Mouse (Mus musculus): ENCODE measurements around the gene Nr6a1. TPM values are rescaled to one million over a fixed set of nuclear protein-coding genes. Genes with fewer than 3 reads are reported as not detected.

The Nr6a1 gene
- polyA plus RNA-seq, 1 experiment, result not detected

- H3K27ac ChIP-seq (ENCODE audit: insufficient read depth, low read depth, low read length), result no peak overlapping the region
- WGBS, result 84% methylated on average over 5 of the region's 5 CpGs
- H3K4me3 ChIP-seq (ENCODE audit: insufficient read depth, low read depth, low read length), result no peak overlapping the region
- no peaks in the 10 kb centered on the region for H3K4me1 ChIP-seq (ENCODE audit: control insufficient read depth, insufficient read depth, low read length)
- TF ChIP-seq CTCF (IDR thresholded peaks at IDR 0.05; ENCODE audit: insufficient read depth, low read depth, low read length) (no peak), POLR2A (IDR thresholded peaks at IDR 0.05; ENCODE audit: insufficient read depth, low read depth, low read length) (no peak)
Measured at GRCm38 (mm10) chr2:38770772-38771477, 156.6 kb downstream of the Nr6a1 start.

DNA sequence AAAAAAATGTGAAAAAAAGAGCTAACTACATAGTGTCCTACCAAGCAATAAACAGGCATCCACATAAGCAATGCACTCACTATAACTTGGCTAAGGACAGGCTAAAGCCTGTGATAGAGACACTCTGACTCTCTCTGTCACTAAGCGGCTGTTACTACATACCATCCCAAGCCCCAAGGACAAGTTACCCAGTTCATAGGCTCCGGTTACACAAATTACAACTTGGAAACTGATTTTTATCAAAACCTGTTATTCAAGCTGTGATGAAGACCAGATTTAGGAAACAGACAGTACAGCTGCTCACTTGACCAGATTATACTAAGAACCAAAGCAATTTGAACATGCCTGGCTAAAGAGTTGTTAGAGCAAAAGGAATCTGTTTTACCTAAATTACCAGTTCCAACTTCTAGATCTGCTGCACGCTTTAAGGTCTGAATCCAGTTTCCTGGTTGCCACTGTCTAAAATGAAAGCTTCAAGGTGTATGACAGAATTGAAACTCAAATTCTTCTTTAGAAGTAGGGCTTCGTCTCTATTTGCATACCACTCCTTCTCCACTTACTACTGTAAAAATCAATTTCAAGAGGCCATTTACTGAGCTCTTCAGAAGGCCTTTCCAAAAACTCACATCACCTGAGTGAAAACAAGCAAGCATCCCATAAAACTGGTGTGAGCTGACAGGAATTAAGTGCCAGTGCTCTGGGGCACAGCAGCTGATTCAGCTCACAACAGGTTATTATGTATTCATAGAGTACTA lies 160.1 kb downstream of the Nr6a1 start:
- H3K4me1 ChIP-seq (ENCODE audit: control insufficient read depth, insufficient read depth, low read length), result no peaks in the 10 kb centered on the region
- H3K4me3 ChIP-seq (ENCODE audit: insufficient read depth, low read depth, low read length), result no peak overlapping the region
- TF ChIP-seq POLR2A (IDR thresholded peaks at IDR 0.05; ENCODE audit: insufficient read depth, low read depth, low read length) (no peak), CTCF (IDR thresholded peaks at IDR 0.05; ENCODE audit: insufficient read depth, low read depth, low read length) (no peak)
- no peak overlapping the region for H3K27ac ChIP-seq (ENCODE audit: insufficient read depth, low read depth, low read length)
- 94% methylated on average over 4 of the region's 4 CpGs for WGBS

- H3K4me1 ChIP-seq (ENCODE audit: control insufficient read depth, insufficient read depth, low read length), result no peaks in the 10 kb centered on the region
- TF ChIP-seq CTCF (IDR thresholded peaks at IDR 0.05; ENCODE audit: insufficient read depth, low read depth, low read length) (no peak), POLR2A (IDR thresholded peaks at IDR 0.05; ENCODE audit: insufficient read depth, low read depth, low read length) (no peak)
- H3K27ac ChIP-seq (ENCODE audit: insufficient read depth, low read depth, low read length), result no peak overlapping the region
- H3K4me3 ChIP-seq (ENCODE audit: insufficient read depth, low read depth, low read length), result no peak overlapping the region
- WGBS, result 87% methylated on average over 3 of the region's 3 CpGs
Measured at GRCm38 (mm10) chr2:38739847-38740246, 187.6 kb downstream of the Nr6a1 start.

DNA sequence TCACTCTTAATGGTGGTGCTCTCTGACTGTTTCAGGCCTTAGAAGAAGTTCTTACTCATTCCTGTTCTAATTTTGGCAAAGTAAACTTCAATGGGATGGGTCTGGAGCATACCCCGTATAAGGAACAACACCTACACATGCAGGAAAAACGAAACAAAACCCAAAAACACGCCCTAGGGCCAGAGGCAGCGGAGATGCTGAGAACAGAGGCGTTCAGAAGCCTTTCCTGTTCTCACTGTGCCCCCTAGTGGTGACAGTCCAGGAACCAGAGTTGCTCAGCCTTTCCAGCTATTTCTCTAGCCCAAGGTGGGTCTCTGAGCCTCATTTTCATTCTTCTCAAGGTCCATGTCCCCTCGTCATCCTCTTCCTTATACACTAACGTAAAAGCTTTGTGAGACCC lies 188.1 kb downstream of the Nr6a1 start:
- 11% methylated on average over 7 of the region's 7 CpGs for WGBS
- no peak overlapping the region for H3K4me3 ChIP-seq (ENCODE audit: insufficient read depth, low read depth, low read length)
- no peak overlapping the region for H3K27ac ChIP-seq (ENCODE audit: insufficient read depth, low read depth, low read length)
- no peaks in the 10 kb centered on the region for H3K4me1 ChIP-seq (ENCODE audit: control insufficient read depth, insufficient read depth, low read length)
- TF ChIP-seq CTCF (IDR thresholded peaks at IDR 0.05; ENCODE audit: insufficient read depth, low read depth, low read length), result peak; percentile 61; the same call in 1 of the 2 replicates
- no peak for TF ChIP-seq POLR2A (IDR thresholded peaks at IDR 0.05; ENCODE audit: insufficient read depth, low read depth, low read length)

DNA sequence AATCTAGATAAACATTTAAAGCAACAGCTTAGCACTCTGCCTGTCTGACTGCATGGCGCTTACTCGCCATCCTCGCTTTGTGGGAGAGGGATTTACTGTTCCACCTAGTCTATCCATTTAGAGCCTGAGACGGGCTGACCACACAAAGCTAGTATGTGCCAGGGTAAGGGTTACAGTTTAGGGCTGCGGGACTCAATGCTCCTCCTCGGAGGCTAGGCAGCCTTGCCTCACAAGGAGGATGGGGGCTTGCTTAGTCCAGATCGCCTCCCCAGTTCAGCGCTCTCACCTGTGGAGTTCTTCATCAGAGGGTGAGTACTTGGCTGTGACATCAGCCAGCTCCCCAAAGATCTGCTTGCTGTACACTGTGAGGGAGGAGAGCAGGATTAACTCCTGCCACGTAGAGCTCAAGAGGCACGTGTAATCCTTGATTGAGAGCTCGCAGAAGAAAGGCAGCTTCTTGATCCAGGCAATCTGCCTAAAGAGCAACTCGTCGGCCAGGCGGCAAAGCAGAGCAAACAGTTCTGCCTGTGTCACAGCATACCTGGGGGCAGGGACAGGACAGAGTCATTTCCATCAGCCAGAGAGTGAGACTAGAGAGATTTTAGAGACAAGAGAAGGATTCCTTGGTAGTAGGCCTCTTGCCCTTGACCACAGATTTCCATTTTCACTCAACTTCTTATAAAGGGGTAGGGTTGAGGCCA lies 188.7 kb downstream of the Nr6a1 start:
- TF ChIP-seq CTCF (IDR thresholded peaks at IDR 0.05; ENCODE audit: insufficient read depth, low read depth, low read length) (no peak), POLR2A (IDR thresholded peaks at IDR 0.05; ENCODE audit: insufficient read depth, low read depth, low read length) (no peak)
- 91% methylated on average over 14 of the region's 14 CpGs for WGBS

DNA sequence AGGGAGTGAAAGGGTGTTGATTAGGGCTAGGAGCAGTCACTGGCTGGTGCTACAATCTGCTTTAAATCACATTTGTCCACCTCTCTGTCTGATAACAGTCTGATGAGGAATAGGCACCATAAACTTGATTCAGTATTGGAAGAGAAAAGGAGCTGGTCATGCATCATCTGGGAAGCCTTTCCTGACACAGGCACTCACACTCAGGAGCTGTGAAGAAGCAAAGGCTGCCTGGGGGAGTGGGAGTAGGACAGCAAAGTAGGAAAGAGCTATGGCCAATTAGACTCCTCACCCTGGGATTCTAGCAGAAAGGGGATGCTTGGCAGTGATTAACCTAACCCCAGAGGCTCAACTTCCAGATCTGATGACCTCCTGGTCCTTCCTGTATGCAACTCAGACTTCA lies 191.7 kb downstream of the Nr6a1 start:
- no peak overlapping the region for H3K27ac ChIP-seq (ENCODE audit: insufficient read depth, low read depth, low read length)
- TF ChIP-seq CTCF (IDR thresholded peaks at IDR 0.05; ENCODE audit: insufficient read depth, low read depth, low read length) (no peak), POLR2A (IDR thresholded peaks at IDR 0.05; ENCODE audit: insufficient read depth, low read depth, low read length) (no peak)
- H3K4me3 ChIP-seq (ENCODE audit: insufficient read depth, low read depth, low read length), result no peak overlapping the region
- no peaks in the 10 kb centered on the region for H3K4me1 ChIP-seq (ENCODE audit: control insufficient read depth, insufficient read depth, low read length)

More for the DNA sequence above, 188.7 kb downstream of the Nr6a1 start:
- Histone ChIP-seq H3K27ac (ENCODE audit: insufficient read depth, low read depth, low read length) (no peak overlapping the region), H3K4me3 (ENCODE audit: insufficient read depth, low read depth, low read length) (no peak overlapping the region), H3K4me1 (ENCODE audit: control insufficient read depth, insufficient read depth, low read length) (no peaks in the 10 kb centered on the region)

- no peak overlapping the region for H3K4me3 ChIP-seq (ENCODE audit: insufficient read depth, low read depth, low read length)
- H3K27ac ChIP-seq (ENCODE audit: insufficient read depth, low read depth, low read length), result no peak overlapping the region
- TF ChIP-seq CTCF (IDR thresholded peaks at IDR 0.05; ENCODE audit: insufficient read depth, low read depth, low read length) (no peak), POLR2A (IDR thresholded peaks at IDR 0.05; ENCODE audit: insufficient read depth, low read depth, low read length) (no peak)
- 53% methylated on average over 5 of the region's 5 CpGs for WGBS
- H3K4me1 ChIP-seq (ENCODE audit: control insufficient read depth, insufficient read depth, low read length), result no peaks in the 10 kb centered on the region
Measured at GRCm38 (mm10) chr2:38734721-38735120, 192.8 kb downstream of the Nr6a1 start.

GRCm38 (mm10) chr2:38730331-38730827 lies 197.1 kb downstream of the Nr6a1 start:
- WGBS, result 89% methylated on average over 6 of the region's 6 CpGs
- TF ChIP-seq CTCF (IDR thresholded peaks at IDR 0.05; ENCODE audit: insufficient read depth, low read depth, low read length) (no peak), POLR2A (IDR thresholded peaks at IDR 0.05; ENCODE audit: insufficient read depth, low read depth, low read length) (no peak)
- H3K27ac ChIP-seq (ENCODE audit: insufficient read depth, low read depth, low read length), result no peak overlapping the region
- no peaks in the 10 kb centered on the region for H3K4me1 ChIP-seq (ENCODE audit: control insufficient read depth, insufficient read depth, low read length)
- H3K4me3 ChIP-seq (ENCODE audit: insufficient read depth, low read depth, low read length), result no peak overlapping the region

- Histone ChIP-seq H3K27ac (ENCODE audit: insufficient read depth, low read depth, low read length) (no peak overlapping the region), H3K4me3 (ENCODE audit: insufficient read depth, low read depth, low read length) (no peak overlapping the region), H3K4me1 (ENCODE audit: control insufficient read depth, insufficient read depth, low read length) (no peaks in the 10 kb centered on the region)
- 76% methylated on average over 3 of the region's 3 CpGs for WGBS
- no peak for TF ChIP-seq POLR2A (IDR thresholded peaks at IDR 0.05; ENCODE audit: insufficient read depth, low read depth, low read length)
- no peak for TF ChIP-seq CTCF (IDR thresholded peaks at IDR 0.05; ENCODE audit: insufficient read depth, low read depth, low read length)
Measured at GRCm38 (mm10) chr2:38725427-38725826, 202.1 kb downstream of the Nr6a1 start.
